Mouse (Mus musculus) fibroblast of lung, adult 2 months (primary cell): ENCODE data around the gene Pde6b.

Source experiments
- DNase-seq: peaks from one replicate; pipeline ENCODE4 v3.0.0-alpha.2; 2011; ENCODE audit warnings: low read depth

Pde6b gene

GRCm38 (mm10) chr5:108388201-108388600, at the start of gene Pde6b:
TSS of gene Pde6b (plus strand) at chr5:108388391.
- no peak for DNase-seq

GRCm38 (mm10) chr5:108343680-108344170, 44.5 kb upstream of the Pde6b start:
- DNase-seq: no peak

GRCm38 (mm10) chr5:108345313-108346071, 42.7 kb upstream of the Pde6b start:
- no peak for DNase-seq

- no peak for DNase-seq
These were observed 40.3 kb upstream of the Pde6b start for GRCm38 (mm10) chr5:108347843-108348242.

GRCm38 (mm10) chr5:108349511-108350148, 38.6 kb upstream of the Pde6b start:
- no peak for DNase-seq

- no peak for DNase-seq
These were observed 34.1 kb upstream of the Pde6b start for GRCm38 (mm10) chr5:108354056-108354455.

GRCm38 (mm10) chr5:108357862-108358261, 30.3 kb upstream of the Pde6b start:
- no peak for DNase-seq

GRCm38 (mm10) chr5:108359491-108359890, 28.7 kb upstream of the Pde6b start:
- no peak for DNase-seq

- DNase-seq: no peak
These were observed 28.0 kb upstream of the Pde6b start for GRCm38 (mm10) chr5:108360211-108360610.

GRCm38 (mm10) chr5:108362330-108362729, 25.9 kb upstream of the Pde6b start:
- DNase-seq: no peak

- no peak for DNase-seq
These were observed 21.7 kb upstream of the Pde6b start for GRCm38 (mm10) chr5:108366328-108366983.

GRCm38 (mm10) chr5:108366984-108367841, 21.0 kb upstream of the Pde6b start:
- no peak for DNase-seq

- no peak for DNase-seq
These were observed 20.3 kb upstream of the Pde6b start, which contains the start of gene Gm42517 for GRCm38 (mm10) chr5:108367871-108368332. TSS of gene Gm42517 (minus strand) at chr5:108367922.

- DNase-seq: no peak
These were observed 19.7 kb upstream of the Pde6b start for GRCm38 (mm10) chr5:108368446-108368845.

- no peak for DNase-seq
These were observed 19.2 kb upstream of the Pde6b start for GRCm38 (mm10) chr5:108368851-108369621.

- no peak for DNase-seq
These were observed 18.2 kb upstream of the Pde6b start for GRCm38 (mm10) chr5:108369964-108370363.

- DNase-seq: no peak
These were observed 14.1 kb upstream of the Pde6b start for GRCm38 (mm10) chr5:108374079-108374478.

- no peak for DNase-seq
These were observed 12.1 kb upstream of the Pde6b start for GRCm38 (mm10) chr5:108376059-108376458.

- DNase-seq: no peak
These were observed 9.8 kb upstream of the Pde6b start for GRCm38 (mm10) chr5:108378346-108378745.

GRCm38 (mm10) chr5:108385632-108386031, 2.6 kb upstream of the Pde6b start:
- DNase-seq: no peak

GRCm38 (mm10) chr5:108386449-108386848, 1.7 kb upstream of the Pde6b start:
- no peak for DNase-seq
